ENCODE assay signal across 8 mouse cellular contexts in genomic region chr12:4906951-4907906, GRCm38 (mm10). TPM values are rescaled to one million over a fixed set of nuclear protein-coding genes. Genes with fewer than 3 reads are reported as not detected.
A peak's percentile ranks its signal among the peaks of the same experiment; 100 is the strongest.
DNase-seq lines count a peak whose midpoint lies in the region; ATAC-seq lines count a peak whose summit lies in the region.

Ubxn2a (minus strand) TSS chr12:4907705.

- H3K4me3 ChIP-seq in hindbrain, embryonic 11.5 days (ENCODE audit: low read depth, low read length): peak within 1 kb of the TSS; percentile 64

- H3K27ac ChIP-seq in hindbrain, embryonic 11.5 days (ENCODE audit: low read depth, low read length): peak within 1 kb of the TSS; percentile 68

- H3K27me3 ChIP-seq in hindbrain, embryonic 11.5 days (ENCODE audit: control insufficient read depth, insufficient read depth, low read length): no peaks in the 10 kb centered on the region

- peak; percentile 96 for ATAC-seq in hindbrain, embryonic 11.5 days (ENCODE audit: low FRiP score)

- peak; percentile 97 for DNase-seq in Muller cell, postnatal 12 days (ENCODE audit: inconsistent ontology term)
- DNase-seq in cerebellum, adult 9-11 months: peak; percentile 95
- DNase-seq in frontal cortex, adult 2 months (ENCODE audit: extremely low spot score in 1 of 2, low spot score in 1 of 2): peak; percentile 80 to 96
- DNase-seq in hindbrain, embryonic 11.5 days (ENCODE audit: low spot score): peak; percentile 95
- peak; percentile 96 to 97 for DNase-seq in layer of hippocampus, postnatal 10 days (ENCODE audit: low spot score in 2 of 2)
- peak; percentile 97 for DNase-seq in lung, postnatal 10 days
- peak; percentile 87 for DNase-seq in retina, adult 2 months (ENCODE audit: low read depth, low spot score)
- DNase-seq in thymus, postnatal 36 days: peak; percentile 95 to 96

- peak within 1 kb of the TSS; percentile 82 for H3K9ac ChIP-seq in hindbrain, embryonic 11.5 days (ENCODE audit: low read depth, low read length)

- no peaks in the 10 kb centered on the region for H3K4me1 ChIP-seq in hindbrain, embryonic 11.5 days (replicated peaks; ENCODE audit: control insufficient read depth, insufficient read depth, low read length)

- H3K36me3 ChIP-seq in hindbrain, embryonic 11.5 days (ENCODE audit: control insufficient read depth, insufficient read depth, low read length): no peaks in the 10 kb centered on the region

- H3K9me3 ChIP-seq in hindbrain, embryonic 11.5 days (ENCODE audit: control insufficient read depth, low read length): no peaks in the 10 kb centered on the region

- WGBS in hindbrain, embryonic 11.5 days: under 1% methylated on average over 109 of the region's 125 CpGs

- peak within 1 kb of the TSS; percentile 87 for H3K4me2 ChIP-seq in hindbrain, embryonic 11.5 days (replicated peaks; ENCODE audit: low read depth, low read length)

RNA-seq across cellular contexts. Expression of gene Ubxn2a, which starts in this region (rescaled TPM):
- 21.6 and 26.3 TPM in 2 replicates for polyA plus RNA-seq in frontal cortex, adult 2 months (2012; rRNA removed)
- 27.0 and 27.8 TPM in 2 replicates for polyA plus RNA-seq in hindbrain, embryonic 11.5 days (2014; fragmentation: Nextera tagmentation; extraction: Ambion mirVana)
- 10 to 100 TPM; 39.7 to 45.4 TPM for total RNA-seq in layer of hippocampus, postnatal 10 days (2021)

Comparison
In these comparisons a context has a peak if more than half of its experiments do, and no peak if none do; other contexts are left out.
1. Peak in every context shown above with its lines: DNase-seq, ATAC-seq, H3K4me3 ChIP-seq and H3K27ac ChIP-seq.